Comparison of ENCODE assay signal across 12 mouse cellular contexts in the genomic region with DNA sequence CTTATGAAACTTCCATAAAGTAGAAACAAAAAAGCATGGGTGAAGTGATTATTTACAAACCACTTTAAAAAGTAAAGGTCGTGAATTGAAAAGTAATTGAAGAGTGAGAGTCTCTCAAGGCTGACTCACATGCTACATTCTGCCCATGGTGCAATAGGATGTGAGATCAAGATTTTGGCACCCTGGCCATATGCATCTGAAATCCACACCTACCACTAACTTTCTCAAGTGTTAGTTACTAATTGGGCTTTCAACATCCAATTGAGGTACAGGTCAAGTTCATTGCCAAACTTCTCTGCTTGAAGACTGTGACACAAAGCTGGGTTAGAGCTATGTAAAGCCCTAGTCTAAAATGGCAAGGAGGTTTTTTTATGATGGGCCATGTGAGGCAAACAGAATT.
"Had no signal": no experiment of that assay in that cellular context is flagged by ENCODE, and none has a peak within 500 bp of the region (broad histone marks: within the 10 kb centered on the region; RNA-seq: fewer than 3 reads in every experiment).

No protein-coding gene starts in this region.

- DNase-seq: gastrocnemius, postnatal 14 days; gastrocnemius, postnatal 36 days; heart, adult 2 months; heart, postnatal 14 days; heart, postnatal 4 days; kidney, adult 18-20 months; kidney, adult 8-10 months; kidney, postnatal 14 days; kidney, postnatal 36 days; layer of hippocampus, adult 9-11 months; layer of hippocampus, postnatal 36 days; left cerebral cortex, postnatal 4 days had no signal
